Mouse (Mus musculus): ENCODE results near the gene Rapgef3.

DNA sequence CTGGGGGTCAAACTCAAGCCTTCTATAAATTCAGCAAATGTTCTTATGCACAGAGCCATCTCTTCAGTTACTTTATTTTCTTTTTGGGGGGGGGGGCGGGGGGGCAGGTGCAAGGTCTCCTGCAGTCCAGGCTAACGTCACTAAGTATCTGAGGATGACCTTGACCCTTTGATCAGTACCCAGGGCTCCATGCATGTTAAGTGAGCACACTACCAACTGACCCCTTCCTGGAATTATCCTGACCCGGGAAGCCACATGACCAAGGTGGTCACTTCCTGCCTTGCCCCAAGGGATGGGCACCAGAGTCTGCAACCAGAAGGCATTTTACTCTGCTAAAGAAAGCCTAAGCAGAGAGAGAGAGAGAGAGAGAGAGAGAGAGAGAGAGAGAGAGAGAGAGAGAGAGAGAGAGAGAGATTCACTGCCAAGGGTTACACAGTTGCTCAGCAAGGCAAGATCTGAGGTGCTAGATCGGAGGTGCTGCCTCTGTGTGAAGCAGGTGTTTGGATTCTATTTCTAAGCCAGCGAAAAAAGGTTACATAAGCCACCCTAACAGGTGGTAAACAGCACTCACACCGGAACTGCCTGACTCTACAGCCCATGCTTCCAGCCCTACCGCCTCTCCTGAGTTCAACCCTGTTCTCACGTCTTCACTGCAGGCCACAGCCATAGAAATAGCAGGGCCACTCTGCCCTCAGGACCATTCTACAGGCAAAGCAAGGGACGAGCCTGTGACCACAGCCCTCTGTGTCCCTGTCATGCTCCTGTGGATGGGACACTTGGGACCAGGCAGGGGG, 4.3 kb downstream of the Rapgef3 start:
- no peak for TF ChIP-seq CTCF (IDR thresholded peaks at IDR 0.05; ENCODE audit: insufficient read depth, low read depth, low read length)
- no peak for TF ChIP-seq POLR2A (IDR thresholded peaks at IDR 0.05; ENCODE audit: insufficient read depth, low read depth, low read length)
